Mouse (Mus musculus): ENCODE measurements at regions not wholly inside any gene's neighbourhood (a gene's known extent, or its start where the extent isn't known, plus 50 kb on each side); places are given as distances from the start of the nearest gene placed in this dataset.
"Not testable (repeated sequence)": the region's sequence is repeated elsewhere in the genome, so short reads cannot be mapped to it uniquely, and the experiment has no call there.

DNA sequence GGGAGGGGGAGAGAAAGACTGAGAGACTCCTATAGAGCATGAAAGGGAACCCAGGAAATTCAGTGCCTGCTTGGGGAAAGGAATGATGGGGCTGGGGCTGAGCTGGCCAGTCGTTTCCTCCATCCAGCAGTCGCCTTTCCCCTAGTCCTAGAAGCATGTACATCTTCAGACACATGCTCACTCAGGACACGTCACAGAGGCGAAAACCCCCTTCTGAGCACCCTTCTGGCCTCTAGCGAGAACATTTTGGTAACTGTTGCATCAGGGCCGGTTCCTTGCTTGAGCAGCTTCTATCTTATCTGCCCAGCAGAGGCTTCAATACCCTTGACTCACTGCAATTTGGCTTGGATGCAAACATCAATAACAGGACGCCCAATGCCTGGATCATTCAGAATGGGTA lies 737.6 kb upstream of the 4930452B06Rik start:
- Histone ChIP-seq H3K27me3 (ENCODE audit: control insufficient read depth, insufficient read depth, insufficient read length) (no peaks in the 10 kb centered on the region), H3ac (ENCODE audit: control insufficient read depth, insufficient read length, low read depth) (no peak overlapping the region), H3K79me2 (ENCODE audit: control insufficient read depth, insufficient read depth) (no peaks in the 10 kb centered on the region), H3K4me3 (ENCODE audit: insufficient read depth, poor library complexity, severe bottlenecking) (no peak overlapping the region), H3K79me3 (ENCODE audit: low read depth) (no peaks in the 10 kb centered on the region), H3K36me3 (ENCODE audit: control insufficient read depth, insufficient read depth) (no peaks in the 10 kb centered on the region)
- TF ChIP-seq USF1 (IDR thresholded peaks at IDR 0.05; ENCODE audit: low read depth) = no peak
- TF ChIP-seq MYOG (IDR thresholded peaks at IDR 0.05; ENCODE audit: control insufficient read depth, extremely low read depth, insufficient read length) = no peak
- TF ChIP-seq FOSL1 (IDR thresholded peaks at IDR 0.05; ENCODE audit: insufficient read depth, low read length, poor library complexity, severe bottlenecking) = no peak
- no peak for TF ChIP-seq CTCF (IDR thresholded peaks at IDR 0.05; ENCODE audit: control insufficient read depth, insufficient read depth, insufficient read length)
- no peak for TF ChIP-seq MAX (IDR thresholded peaks at IDR 0.05)
- no peak for TF ChIP-seq MYOD1 (IDR thresholded peaks at IDR 0.05; ENCODE audit: control insufficient read depth, insufficient read length, low read depth)
- TF ChIP-seq CEBPB (IDR thresholded peaks at IDR 0.05; ENCODE audit: low read depth) = no peak

GRCm38 (mm10) chr14:9400861-9401260 lies 734.8 kb upstream of the 4930452B06Rik start:
- no peak overlapping the region for H3ac ChIP-seq (ENCODE audit: control insufficient read depth, insufficient read length, low read depth)
- H3K79me3 ChIP-seq (ENCODE audit: low read depth) = no peaks in the 10 kb centered on the region
- TF ChIP-seq MYOD1 (IDR thresholded peaks at IDR 0.05; ENCODE audit: control insufficient read depth, insufficient read length, low read depth) (no peak), USF1 (IDR thresholded peaks at IDR 0.05; ENCODE audit: low read depth) (no peak)
- H3K4me3 ChIP-seq (ENCODE audit: insufficient read depth, poor library complexity, severe bottlenecking) = no peak overlapping the region
- no peaks in the 10 kb centered on the region for H3K79me2 ChIP-seq (ENCODE audit: control insufficient read depth, insufficient read depth)
- H3K36me3 ChIP-seq (ENCODE audit: control insufficient read depth, insufficient read depth) = no peaks in the 10 kb centered on the region
- H3K27me3 ChIP-seq (ENCODE audit: control insufficient read depth, insufficient read depth, insufficient read length) = no peaks in the 10 kb centered on the region

DNA sequence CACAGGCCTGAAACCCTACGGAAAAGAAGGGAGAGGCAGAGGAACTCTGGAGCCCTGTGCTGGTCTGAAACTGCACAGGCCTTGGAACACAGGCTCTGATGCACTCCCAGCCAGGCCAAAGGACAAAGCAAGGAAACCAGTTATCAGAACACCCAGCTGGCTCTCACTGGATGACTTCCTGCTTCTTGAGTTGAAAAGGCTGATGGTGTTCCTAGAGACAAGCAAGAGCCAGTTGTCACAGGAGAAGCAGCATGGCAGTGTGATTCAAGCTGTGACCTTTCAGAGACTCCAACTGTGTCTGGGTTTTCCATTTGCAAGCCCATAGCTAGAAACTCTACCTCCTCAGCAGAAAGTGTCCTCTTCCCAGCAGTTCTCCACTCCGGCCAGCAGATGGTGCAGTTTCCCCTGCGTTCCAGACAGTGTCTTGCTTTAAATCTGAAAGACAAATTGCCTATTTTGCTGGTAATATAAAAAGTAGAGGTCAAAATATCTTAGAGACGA lies 727.3 kb upstream of the 4930452B06Rik start:
- H3K79me2 ChIP-seq (ENCODE audit: control insufficient read depth, insufficient read depth) = no peaks in the 10 kb centered on the region

GRCm38 (mm10) chr14:9389878-9390536 lies 724.0 kb upstream of the 4930452B06Rik start:
- H3K79me2 ChIP-seq (ENCODE audit: control insufficient read depth, insufficient read depth); H3K79me3 ChIP-seq (ENCODE audit: low read depth); H3K36me3 ChIP-seq (ENCODE audit: control insufficient read depth, insufficient read depth); H3ac ChIP-seq (ENCODE audit: control insufficient read depth, insufficient read length, low read depth); H3K4me3 ChIP-seq (ENCODE audit: insufficient read depth, poor library complexity, severe bottlenecking); H3K27me3 ChIP-seq (ENCODE audit: control insufficient read depth, insufficient read depth, insufficient read length): not testable (repeated sequence)

More for the DNA sequence above, 727.3 kb upstream of the 4930452B06Rik start:
- no peaks in the 10 kb centered on the region for H3K36me3 ChIP-seq (ENCODE audit: control insufficient read depth, insufficient read depth)
- H3K79me3 ChIP-seq (ENCODE audit: low read depth) = no peaks in the 10 kb centered on the region
- H3K27me3 ChIP-seq (ENCODE audit: control insufficient read depth, insufficient read depth, insufficient read length) = no peaks in the 10 kb centered on the region
- no peak overlapping the region for H3ac ChIP-seq (ENCODE audit: control insufficient read depth, insufficient read length, low read depth)
- TF ChIP-seq CTCF (IDR thresholded peaks at IDR 0.05; ENCODE audit: control insufficient read depth, insufficient read depth, insufficient read length) (peak; percentile 79), USF1 (IDR thresholded peaks at IDR 0.05; ENCODE audit: low read depth) (no peak)
- H3K4me3 ChIP-seq (ENCODE audit: insufficient read depth, poor library complexity, severe bottlenecking) = no peak overlapping the region

- Histone ChIP-seq H3K4me3 (ENCODE audit: insufficient read depth, poor library complexity, severe bottlenecking) (no peak overlapping the region), H3ac (ENCODE audit: control insufficient read depth, insufficient read length, low read depth) (no peak overlapping the region), H3K27me3 (ENCODE audit: control insufficient read depth, insufficient read depth, insufficient read length) (no peaks in the 10 kb centered on the region), H3K79me2 (ENCODE audit: control insufficient read depth, insufficient read depth) (no peaks in the 10 kb centered on the region), H3K79me3 (ENCODE audit: low read depth) (no peaks in the 10 kb centered on the region), H3K36me3 (ENCODE audit: control insufficient read depth, insufficient read depth) (no peaks in the 10 kb centered on the region)
- no peak for TF ChIP-seq MYOG (IDR thresholded peaks at IDR 0.05; ENCODE audit: control insufficient read depth, extremely low read depth, insufficient read length)
These were observed 723.1 kb upstream of the 4930452B06Rik start for GRCm38 (mm10) chr14:9389180-9389579.
